In genomic region chr7:91442447-91443376, GRCm38 (mm10) we compare ENCODE assay signal across 10 mouse cellular contexts.
DNase-seq lines count a peak whose midpoint lies in the region; ATAC-seq and TF ChIP-seq lines count a peak whose summit lies in the region.
"Had no signal": no experiment of that assay in that cellular context is flagged by ENCODE, and none has a peak within 500 bp of the region (broad histone marks: within the 10 kb centered on the region; RNA-seq: fewer than 3 reads in every experiment).

No protein-coding gene starts in this region.

- no peak overlapping the region; the same call in 1 of the 2 replicates for H3K4me2 ChIP-seq in forebrain, embryonic 14.5 days (ENCODE audit: low read length)

- no peak for TF ChIP-seq POLR2A in thymus, adult 2 months (IDR thresholded peaks at IDR 0.05; ENCODE audit: control insufficient read depth, extremely low read depth, insufficient read depth, low read length, poor library complexity)

- WGBS in forebrain, embryonic 14.5 days = 49% methylated on average over 11 of the region's 11 CpGs
- WGBS in thymus, adult 2 months = 74% methylated on average over 11 of the region's 11 CpGs

- H3K4me1 ChIP-seq in forebrain, embryonic 14.5 days (ENCODE audit: control insufficient read depth, insufficient read depth, low read length) = peaks cover 6% of the 10 kb centered on the region; the same call in 1 of the 2 replicates
- H3K4me1 ChIP-seq in thymus, adult 2 months (replicated peaks; ENCODE audit: control insufficient read depth, insufficient read depth, low read length) = no peaks in the 10 kb centered on the region

- no peak overlapping the region for H3K9ac ChIP-seq in forebrain, embryonic 14.5 days (ENCODE audit: low read length)
- H3K9ac ChIP-seq: liver, embryonic 14.5 days had no signal

- peak overlapping the region; percentile 86 for H3K27ac ChIP-seq in forebrain, embryonic 14.5 days (ENCODE audit: low read depth, low read length)
- H3K27ac ChIP-seq in thymus, adult 2 months (ENCODE audit: control insufficient read depth, insufficient read depth, low read length) = no peak overlapping the region
- H3K27ac ChIP-seq: liver, embryonic 14.5 days had no signal

- DNase-seq in cerebellum, postnatal 10 days = peak; percentile 39 to 40
- no peak for DNase-seq in cerebellum, postnatal 25 days
- DNase-seq in forebrain, embryonic 14.5 days (ENCODE audit: low spot score) = peak; percentile 93
- DNase-seq in left cerebral cortex, adult 9 months (ENCODE audit: low spot score in 2 of 2) = peak; percentile 64 to 73
- peak; percentile 69 for DNase-seq in right cerebral cortex, adult 18-20 months
- no peak for DNase-seq in thymus, adult 2 months
- no peak for DNase-seq in gastrocnemius, adult 8-10 months (ENCODE audit: low spot score in 2 of 2)
- no peak for DNase-seq in urinary bladder, postnatal 14 days (ENCODE audit: low spot score)
- DNase-seq: kidney, postnatal 36 days had no signal

- ATAC-seq in forebrain, embryonic 14.5 days = peak; percentile 95

- H3K9me3 ChIP-seq in forebrain, embryonic 14.5 days (replicated peaks; ENCODE audit: control insufficient read depth, low read length) = no peaks in the 10 kb centered on the region

- no peaks in the 10 kb centered on the region for H3K36me3 ChIP-seq in forebrain, embryonic 14.5 days (ENCODE audit: control insufficient read depth, insufficient read depth, low read length)
- no peaks in the 10 kb centered on the region for H3K36me3 ChIP-seq in thymus, adult 2 months (ENCODE audit: control insufficient read depth, insufficient read depth, low read length)

- H3K27me3 ChIP-seq in forebrain, embryonic 14.5 days (replicated peaks; ENCODE audit: control insufficient read depth, insufficient read depth, low read length) = no peaks in the 10 kb centered on the region
- no peaks in the 10 kb centered on the region for H3K27me3 ChIP-seq in thymus, adult 2 months (ENCODE audit: control insufficient read depth, insufficient read depth, low read length)

- H3K4me3 ChIP-seq in forebrain, embryonic 14.5 days (ENCODE audit: low read depth, low read length) = no peak overlapping the region
- H3K4me3 ChIP-seq in thymus, adult 2 months (ENCODE audit: control insufficient read depth, insufficient read depth, low read length) = no peak overlapping the region

- TF ChIP-seq CTCF in thymus, adult 2 months (IDR thresholded peaks at IDR 0.05; ENCODE audit: borderline replicate concordance, control insufficient read depth, extremely low read depth, insufficient read depth, low read length, poor library complexity) = no peak

Comparison
In these comparisons a context has a peak if more than half of its experiments do, and no peak if none do; other contexts are left out.
1. DNase-seq: peak in cerebellum, postnatal 10 days (2 of 2), forebrain, embryonic 14.5 days (single experiment), left cerebral cortex, adult 9 months (2 of 2) and right cerebral cortex, adult 18-20 months (single experiment); none in cerebellum, postnatal 25 days (0 of 2), thymus, adult 2 months (single experiment), gastrocnemius, adult 8-10 months (0 of 2) and urinary bladder, postnatal 14 days (single experiment).